Mouse (Mus musculus) fat pad, adult 2 months (tissue): Measurements from ENCODE around the gene Il10ra.
A peak's percentile ranks its signal among the peaks of the same experiment; 100 is the strongest.

Source experiments
- DNase-seq: peaks from one replicate; pipeline ENCODE4 v3.0.0-alpha.2; 2011; ENCODE audit warnings: low read depth, low spot score; ENCODE audit errors: extremely low read depth

Il10ra gene

GRCm38 (mm10) chr9:45261466-45261865, 7.5 kb downstream of the Il10ra start:
- DNase-seq = no peak

GRCm38 (mm10) chr9:45259065-45259464, 9.9 kb downstream of the Il10ra start:
- no peak for DNase-seq

GRCm38 (mm10) chr9:45255967-45256366, 13.0 kb downstream of the Il10ra start:
- no peak for DNase-seq

GRCm38 (mm10) chr9:45255431-45255830, 13.5 kb downstream of the Il10ra start:
- DNase-seq = no peak

GRCm38 (mm10) chr9:45254605-45255004, 14.3 kb downstream of the Il10ra start:
- no peak for DNase-seq

- DNase-seq = no peak
These were observed 14.9 kb downstream of the Il10ra start for GRCm38 (mm10) chr9:45254021-45254420.

- DNase-seq = no peak
These were observed 16.6 kb downstream of the Il10ra start for GRCm38 (mm10) chr9:45252395-45252794.

GRCm38 (mm10) chr9:45251990-45252389, 17.0 kb downstream of the Il10ra start:
- no peak for DNase-seq

- DNase-seq = no peak
These were observed 17.7 kb downstream of the Il10ra start for GRCm38 (mm10) chr9:45251281-45251680.

- DNase-seq = no peak
These were observed 18.6 kb downstream of the Il10ra start for GRCm38 (mm10) chr9:45250306-45250705.

- DNase-seq = no peak
These were observed 21.4 kb downstream of the Il10ra start for GRCm38 (mm10) chr9:45247536-45247935.

GRCm38 (mm10) chr9:45246060-45246459, 22.9 kb downstream of the Il10ra start:
- no peak for DNase-seq

- DNase-seq = no peak
These were observed 23.5 kb downstream of the Il10ra start for GRCm38 (mm10) chr9:45245432-45245831.

GRCm38 (mm10) chr9:45241397-45241796, 27.6 kb downstream of the Il10ra start:
- DNase-seq = no peak

- DNase-seq = no peak
These were observed 32.2 kb downstream of the Il10ra start for GRCm38 (mm10) chr9:45236744-45237143.

- no peak for DNase-seq
These were observed 33.2 kb downstream of the Il10ra start for GRCm38 (mm10) chr9:45235668-45236227.

GRCm38 (mm10) chr9:45229359-45229758, 39.6 kb downstream of the Il10ra start:
- DNase-seq = no peak

- no peak for DNase-seq
These were observed 47.4 kb downstream of the Il10ra start for GRCm38 (mm10) chr9:45221567-45221966.

GRCm38 (mm10) chr9:45219644-45220043, 49.3 kb downstream of the Il10ra start:
- no peak for DNase-seq

- peak; percentile 42 for DNase-seq
These were observed 53.3 kb downstream of the Il10ra start for GRCm38 (mm10) chr9:45215526-45216179.

GRCm38 (mm10) chr9:45212001-45212400, 56.9 kb downstream of the Il10ra start:
- DNase-seq = no peak

GRCm38 (mm10) chr9:45207015-45207743, 61.8 kb downstream of the Il10ra start:
- no peak for DNase-seq
